Mouse (Mus musculus) myocyte (in vitro differentiated cells): Measurements from ENCODE around the gene Gbx1.
A peak's percentile ranks its signal among the peaks of the same experiment; 100 is the strongest.

Experiments used
- CEBPB ChIP-seq: IDR thresholded peaks from 2 replicates; pipeline ENCODE4 v1.6.1; 2011; ENCODE audit warnings: mild to moderate bottlenecking, moderate library complexity; ENCODE audit not compliant: poor library complexity, insufficient read depth, severe bottlenecking
- E2F4 ChIP-seq: IDR thresholded peaks from one replicate; pipeline ENCODE4 v1.6.1; 2011; ENCODE audit warnings: mild to moderate bottlenecking, control low read depth, moderate library complexity; ENCODE audit not compliant: insufficient read depth
- MAX ChIP-seq: IDR thresholded peaks from one replicate; pipeline ENCODE4 v1.6.1; 2011; ENCODE audit warnings: low read depth, mild to moderate bottlenecking, control low read depth
- MYOG ChIP-seq, 3 experiments: IDR thresholded peaks; one replicate each; pipeline ENCODE4 v1.6.1; 2011; ENCODE audit warnings: control low read depth in 2 of 3, low read depth in 2 of 3, mild to moderate bottlenecking in 2 of 3; ENCODE audit not compliant: insufficient read length in 2 of 3, control insufficient read depth in 1 of 3, insufficient read depth in 1 of 3
- POLR2A ChIP-seq: IDR thresholded peaks from one replicate; pipeline ENCODE4 v1.6.1; 2011; ENCODE audit warnings: low read depth, mild to moderate bottlenecking, control low read depth, moderate library complexity; ENCODE audit not compliant: insufficient read length
- POLR2AphosphoS2 ChIP-seq: IDR thresholded peaks from one replicate; pipeline ENCODE4 v1.6.1; 2011; ENCODE audit warnings: low read depth, control low read depth; ENCODE audit not compliant: insufficient read length
- TCF12 ChIP-seq: IDR thresholded peaks from one replicate; pipeline ENCODE4 v1.6.1; 2011; ENCODE audit warnings: mild to moderate bottlenecking, control low read depth; ENCODE audit not compliant: poor library complexity, insufficient read depth, severe bottlenecking
- USF1 ChIP-seq: IDR thresholded peaks from one replicate; pipeline ENCODE4 v1.6.1; 2011; ENCODE audit warnings: low read depth, mild to moderate bottlenecking, control low read depth, moderate library complexity

- TF ChIP-seq POLR2A (no peak), MAX (no peak), POLR2AphosphoS2 (no peak), TCF12 (no peak), E2F4 (no peak), CEBPB (no peak), USF1 (no peak), MYOG (IDR thresholded peaks at IDR 0.05; ENCODE audit: control insufficient read depth in 1 of 3, insufficient read depth in 1 of 3, insufficient read length in 2 of 3, low read depth in 2 of 3) (peak in 1 of 3 experiments; percentile 32)
Observed at GRCm38 (mm10) chr5:24477909-24478308, 49.1 kb downstream of the Gbx1 start.
